In genomic region chr14:23791261-23791691, GRCm38 (mm10) we compare ENCODE assay signal across 9 mouse cellular contexts.
DNase-seq lines count a peak whose midpoint lies in the region; ATAC-seq and TF ChIP-seq lines count a peak whose summit lies in the region.
"Had no signal": no experiment of that assay in that cellular context is flagged by ENCODE, and none has a peak within 500 bp of the region (broad histone marks: within the 10 kb centered on the region; RNA-seq: fewer than 3 reads in every experiment).

No protein-coding gene starts in this region.

- peak; percentile 81 for DNase-seq in hindbrain, embryonic 14.5 days (ENCODE audit: low spot score)
- peak; percentile 80 for DNase-seq in adrenal gland, postnatal 14 days
- peak; percentile 71 for DNase-seq in embryo, embryonic 9.5 days (ENCODE audit: extremely low spot score)
- peak; percentile 38 to 73 for DNase-seq in kidney, adult 8-10 months
- peak; percentile 71 for DNase-seq in limb, embryonic 14.5 days (ENCODE audit: low spot score)
- peak; percentile 81 to 83 for DNase-seq in right cerebral cortex, postnatal 10 days (ENCODE audit: low spot score in 2 of 2)
- DNase-seq in T-cell, adult 2 months (ENCODE audit: low spot score) = no peak

- TF ChIP-seq POLR2A in limb, embryonic 14.5 days (IDR thresholded peaks at IDR 0.05; ENCODE audit: borderline replicate concordance, extremely low read depth, insufficient read depth, insufficient read length) = no peak

- no peak for ATAC-seq in hindbrain, embryonic 14.5 days (ENCODE audit: low FRiP score)
- no peak for ATAC-seq in hindbrain, embryonic 12.5 days (ENCODE audit: low FRiP score)
- no peak for ATAC-seq in limb, embryonic 14.5 days (ENCODE audit: low FRiP score, low read depth)

- 58% methylated on average over 13 of the region's 13 CpGs for WGBS in hindbrain, embryonic 14.5 days
- 54% methylated on average over 13 of the region's 13 CpGs for WGBS in hindbrain, embryonic 12.5 days
- 40% methylated on average over 13 of the region's 13 CpGs for WGBS in limb, embryonic 14.5 days

- no peak overlapping the region for H3K27ac ChIP-seq in hindbrain, embryonic 14.5 days
- no peak overlapping the region for H3K27ac ChIP-seq in hindbrain, embryonic 12.5 days
- no peak overlapping the region for H3K27ac ChIP-seq in limb, embryonic 14.5 days (replicated peaks; ENCODE audit: low read depth, low read length)

- no peak overlapping the region for H3K4me2 ChIP-seq in hindbrain, embryonic 14.5 days (replicated peaks)
- no peak overlapping the region for H3K4me2 ChIP-seq in hindbrain, embryonic 12.5 days (replicated peaks)
- H3K4me2 ChIP-seq in limb, embryonic 14.5 days (replicated peaks; ENCODE audit: low read depth, low read length, severe bottlenecking) = no peak overlapping the region

- no peak overlapping the region for H3K9ac ChIP-seq in hindbrain, embryonic 14.5 days
- no peak overlapping the region for H3K9ac ChIP-seq in hindbrain, embryonic 12.5 days
- H3K9ac ChIP-seq in limb, embryonic 14.5 days (ENCODE audit: low read depth, low read length, severe bottlenecking) = no peak overlapping the region

- no peaks in the 10 kb centered on the region for H3K4me1 ChIP-seq in hindbrain, embryonic 14.5 days (replicated peaks; ENCODE audit: control insufficient read depth, insufficient read depth, low read length)
- H3K4me1 ChIP-seq in hindbrain, embryonic 12.5 days = no peaks in the 10 kb centered on the region
- peaks cover 10% of the 10 kb centered on the region for H3K4me1 ChIP-seq in limb, embryonic 14.5 days (ENCODE audit: control insufficient read depth, insufficient read depth, low read length)
- H3K4me1 ChIP-seq: megakaryocyte, embryonic 14.5 days had no signal

- H3K4me3 ChIP-seq in hindbrain, embryonic 14.5 days (replicated peaks; ENCODE audit: low read length) = no peak overlapping the region
- H3K4me3 ChIP-seq in hindbrain, embryonic 12.5 days = no peak overlapping the region
- H3K4me3 ChIP-seq in limb, embryonic 14.5 days (replicated peaks; ENCODE audit: low read length) = no peak overlapping the region
- H3K4me3 ChIP-seq: megakaryocyte, embryonic 14.5 days had no signal

- H3K27me3 ChIP-seq in hindbrain, embryonic 14.5 days (ENCODE audit: control insufficient read depth, insufficient read depth, low read length) = no peaks in the 10 kb centered on the region
- H3K27me3 ChIP-seq in hindbrain, embryonic 12.5 days = no peaks in the 10 kb centered on the region
- no peaks in the 10 kb centered on the region for H3K27me3 ChIP-seq in limb, embryonic 14.5 days (ENCODE audit: control insufficient read depth, insufficient read depth, low read length)
- H3K27me3 ChIP-seq: megakaryocyte, embryonic 14.5 days had no signal

- no peaks in the 10 kb centered on the region for H3K9me3 ChIP-seq in hindbrain, embryonic 14.5 days (ENCODE audit: control insufficient read depth, low read length)
- H3K9me3 ChIP-seq in hindbrain, embryonic 12.5 days (replicated peaks) = no peaks in the 10 kb centered on the region
- no peaks in the 10 kb centered on the region for H3K9me3 ChIP-seq in limb, embryonic 14.5 days (ENCODE audit: control insufficient read depth, low read length)
- H3K9me3 ChIP-seq: megakaryocyte, embryonic 14.5 days had no signal

- H3K36me3 ChIP-seq in hindbrain, embryonic 14.5 days (replicated peaks; ENCODE audit: control insufficient read depth, insufficient read depth) = no peaks in the 10 kb centered on the region
- H3K36me3 ChIP-seq in hindbrain, embryonic 12.5 days = no peaks in the 10 kb centered on the region
- H3K36me3 ChIP-seq in limb, embryonic 14.5 days (ENCODE audit: control insufficient read depth, insufficient read depth, low read length) = no peaks in the 10 kb centered on the region
